Mouse (Mus musculus) kidney, postnatal 0 days (tissue): ENCODE results near the gene Lipe. TPM values are rescaled to one million over a fixed set of nuclear protein-coding genes. Genes with fewer than 3 reads are reported as not detected.

Experiments
- ATAC-seq: fragments of 200-750 bp; cut with Nextera tagmentation; replicated peaks from 2 replicates; pipeline ENCODE4 v1.8.0; 2017; ENCODE audit warnings: low read depth, moderate number of reproducible peaks, moderate TSS enrichment, moderate library complexity; ENCODE audit not compliant: low FRiP score
- DNase-seq: peaks from one replicate; pipeline ENCODE4 v3.0.0-alpha.2; 2016; ENCODE audit warnings: low spot score
- H3K27ac ChIP-seq: fragments of 300-500 bp; sonication (generic); 2 replicates; pipeline ENCODE4 v1.5.1; 2014; ENCODE audit warnings: mild to moderate bottlenecking
- H3K27me3 ChIP-seq: fragments of 300-500 bp; sonication (generic); 2 replicates; pipeline ENCODE4 v1.6.1; 2014; ENCODE audit warnings: low read length, mixed read lengths; ENCODE audit not compliant: insufficient read depth
- H3K36me3 ChIP-seq: fragments of 300-500 bp; sonication (generic); 2 replicates; pipeline ENCODE4 v1.6.1; 2014; ENCODE audit warnings: low read length, mixed read lengths; ENCODE audit not compliant: insufficient read depth
- H3K4me1 ChIP-seq: fragments of 300-500 bp; sonication (generic); replicated peaks from 2 replicates; pipeline ENCODE4 v1.6.1; 2014; ENCODE audit warnings: antibody characterized with exemption, low read length, mixed read lengths; ENCODE audit not compliant: insufficient read depth
- H3K4me2 ChIP-seq: fragments of 300-500 bp; sonication (generic); 2 replicates; pipeline ENCODE4 v1.6.1; 2014; ENCODE audit warnings: mild to moderate bottlenecking, low read length, moderate library complexity, mixed read lengths
- H3K4me3 ChIP-seq: fragments of 300-500 bp; sonication (generic); replicated peaks from 2 replicates; pipeline ENCODE4 v1.5.1; 2014; ENCODE audit warnings: low read depth, low read length
- H3K9ac ChIP-seq: fragments of 300-500 bp; sonication (generic); 2 replicates; pipeline ENCODE4 v1.6.1; 2014; ENCODE audit warnings: low read depth, low read length
- H3K9me3 ChIP-seq: fragments of 300-500 bp; sonication (generic); replicated peaks from 2 replicates; pipeline ENCODE4 v1.6.1; 2016; ENCODE audit warnings: low read length, inconsistent platforms, mixed read lengths
- CTCF ChIP-seq: IDR thresholded peaks from 2 replicates; pipeline ENCODE4 v1.5.1; 2016; ENCODE audit warnings: antibody characterized with exemption, low read depth, mild to moderate bottlenecking, moderate library complexity
- WGBS: fragments of 180-500 bp; shearing (Covaris S2); extraction: QIAGEN DNeasy Blood & Tissue Kit; methylation state at CpG from one replicate; pipeline ENCODE4 v1.1.7; 2014; 5-methylcytosine and 5-hydroxymethylcytosine counted together
- polyA plus RNA-seq: library from polyadenylated mRNA; unstranded; fragments of >200 nt; fragmentation: Nextera tagmentation; extraction: Ambion mirVana; gene quantifications from 2 replicates; pipeline ENCODE4 v1.2.1, GENCODE M21; 2015

Gene Lipe
- polyA plus RNA-seq, 1 experiment from 2014 or later = 6.4 TPM

DNA sequence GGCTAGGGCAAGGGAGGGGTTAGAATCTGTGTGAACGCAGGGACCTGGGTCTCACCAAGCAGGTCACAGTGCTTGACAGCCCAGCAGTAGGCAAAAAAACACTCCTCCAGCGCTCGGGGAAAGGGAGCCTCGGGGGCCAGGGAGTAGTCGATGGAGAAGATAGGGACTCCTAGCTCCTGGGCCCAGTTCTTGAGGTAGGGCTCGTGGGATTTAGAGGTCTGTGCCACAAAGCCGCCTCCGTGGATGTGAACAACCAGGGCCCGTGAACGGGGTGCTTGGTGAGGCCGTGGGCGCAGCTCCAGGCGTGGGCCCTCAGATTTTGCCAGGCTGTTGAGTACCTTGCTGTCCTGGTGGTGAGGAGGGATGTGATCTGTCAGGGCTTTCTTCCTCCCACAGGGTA lies 14.2 kb downstream of the Lipe start:
- peaks cover 34% of the 10 kb centered on the region for H3K36me3 ChIP-seq
- WGBS = 91% methylated on average over 13 of the region's 13 CpGs
- TF ChIP-seq CTCF = no peak

GRCm38 (mm10) chr7:25383891-25384290 lies 14.6 kb downstream of the Lipe start:
- H3K9ac ChIP-seq = no peak overlapping the region
- ATAC-seq (no peak), DNase-seq (no peak)
- TF ChIP-seq CTCF = no peak
- no peak overlapping the region for H3K4me3 ChIP-seq
- peaks cover 34% of the 10 kb centered on the region for H3K36me3 ChIP-seq
- WGBS = 84% methylated on average over 4 of the region's 4 CpGs
- no peaks in the 10 kb centered on the region for H3K9me3 ChIP-seq
- H3K27ac ChIP-seq = no peak overlapping the region
- H3K4me2 ChIP-seq = no peak overlapping the region
- no peaks in the 10 kb centered on the region; the same call in 1 of the 2 replicates for H3K4me1 ChIP-seq
- no peaks in the 10 kb centered on the region for H3K27me3 ChIP-seq

More for the DNA sequence above, 14.2 kb downstream of the Lipe start:
- Histone ChIP-seq H3K27me3 (no peaks in the 10 kb centered on the region), H3K4me3 (no peak overlapping the region), H3K9ac (no peak overlapping the region), H3K4me2 (no peak overlapping the region), H3K9me3 (no peaks in the 10 kb centered on the region), H3K4me1 (no peaks in the 10 kb centered on the region; the same call in 1 of the 2 replicates), H3K27ac (no peak overlapping the region)
- ATAC-seq (no peak), DNase-seq (no peak)

GRCm38 (mm10) chr7:25383385-25383784 lies 15.1 kb downstream of the Lipe start:
- no peak overlapping the region for H3K9ac ChIP-seq
- H3K27me3 ChIP-seq = no peaks in the 10 kb centered on the region
- no peak overlapping the region for H3K4me2 ChIP-seq
- H3K4me3 ChIP-seq = no peak overlapping the region
- DNase-seq (no peak), ATAC-seq (no peak)
- H3K4me1 ChIP-seq = no peaks in the 10 kb centered on the region; the same call in 1 of the 2 replicates
- no peak overlapping the region for H3K27ac ChIP-seq
- no peaks in the 10 kb centered on the region for H3K9me3 ChIP-seq
- H3K36me3 ChIP-seq = peaks cover 34% of the 10 kb centered on the region
- WGBS = 93% methylated on average over 7 of the region's 7 CpGs
- TF ChIP-seq CTCF = no peak

DNA sequence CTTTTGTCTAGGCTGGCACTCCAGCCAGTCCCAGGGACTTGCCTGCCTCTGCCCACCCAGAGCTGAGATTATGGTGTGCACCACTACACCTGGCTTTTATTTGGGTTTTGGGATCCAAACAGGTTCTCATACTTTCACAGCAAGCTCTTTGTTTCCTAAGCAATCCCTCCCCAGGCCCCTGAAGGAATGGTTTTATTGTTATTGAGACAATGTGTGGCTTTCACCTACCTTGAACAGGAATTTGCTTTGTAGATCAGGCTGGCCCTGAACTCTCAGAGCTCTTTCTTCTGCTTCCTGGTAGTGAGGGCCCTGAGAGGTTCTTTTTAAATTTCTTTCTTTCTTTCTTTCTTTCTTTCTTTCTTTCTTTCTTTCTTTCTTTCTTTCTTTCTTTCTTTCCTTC lies 16.0 kb downstream of the Lipe start:
- TF ChIP-seq CTCF = no peak
- Histone ChIP-seq H3K4me2 (no peak overlapping the region), H3K27me3 (no peaks in the 10 kb centered on the region), H3K9me3 (no peaks in the 10 kb centered on the region), H3K36me3 (peaks cover 30% of the 10 kb centered on the region), H3K27ac (no peak overlapping the region), H3K4me3 (no peak overlapping the region), H3K9ac (no peak overlapping the region), H3K4me1 (no peaks in the 10 kb centered on the region; the same call in 1 of the 2 replicates)
- DNase-seq (no peak), ATAC-seq (no peak)

- ATAC-seq (no peak), DNase-seq (no peak)
- H3K4me1 ChIP-seq = no peaks in the 10 kb centered on the region; the same call in 1 of the 2 replicates
- no peak overlapping the region for H3K4me3 ChIP-seq
- H3K9ac ChIP-seq = no peak overlapping the region
- no peaks in the 10 kb centered on the region for H3K27me3 ChIP-seq
- no peak for TF ChIP-seq CTCF
- H3K27ac ChIP-seq = no peak overlapping the region
- H3K36me3 ChIP-seq = peaks cover 23% of the 10 kb centered on the region; the same call in 1 of the 2 replicates
- WGBS = 47% methylated on average over 3 of the region's 3 CpGs
- no peak overlapping the region for H3K4me2 ChIP-seq
- no peaks in the 10 kb centered on the region for H3K9me3 ChIP-seq
Observed at GRCm38 (mm10) chr7:25381284-25381680, 17.2 kb downstream of the Lipe start.

DNA sequence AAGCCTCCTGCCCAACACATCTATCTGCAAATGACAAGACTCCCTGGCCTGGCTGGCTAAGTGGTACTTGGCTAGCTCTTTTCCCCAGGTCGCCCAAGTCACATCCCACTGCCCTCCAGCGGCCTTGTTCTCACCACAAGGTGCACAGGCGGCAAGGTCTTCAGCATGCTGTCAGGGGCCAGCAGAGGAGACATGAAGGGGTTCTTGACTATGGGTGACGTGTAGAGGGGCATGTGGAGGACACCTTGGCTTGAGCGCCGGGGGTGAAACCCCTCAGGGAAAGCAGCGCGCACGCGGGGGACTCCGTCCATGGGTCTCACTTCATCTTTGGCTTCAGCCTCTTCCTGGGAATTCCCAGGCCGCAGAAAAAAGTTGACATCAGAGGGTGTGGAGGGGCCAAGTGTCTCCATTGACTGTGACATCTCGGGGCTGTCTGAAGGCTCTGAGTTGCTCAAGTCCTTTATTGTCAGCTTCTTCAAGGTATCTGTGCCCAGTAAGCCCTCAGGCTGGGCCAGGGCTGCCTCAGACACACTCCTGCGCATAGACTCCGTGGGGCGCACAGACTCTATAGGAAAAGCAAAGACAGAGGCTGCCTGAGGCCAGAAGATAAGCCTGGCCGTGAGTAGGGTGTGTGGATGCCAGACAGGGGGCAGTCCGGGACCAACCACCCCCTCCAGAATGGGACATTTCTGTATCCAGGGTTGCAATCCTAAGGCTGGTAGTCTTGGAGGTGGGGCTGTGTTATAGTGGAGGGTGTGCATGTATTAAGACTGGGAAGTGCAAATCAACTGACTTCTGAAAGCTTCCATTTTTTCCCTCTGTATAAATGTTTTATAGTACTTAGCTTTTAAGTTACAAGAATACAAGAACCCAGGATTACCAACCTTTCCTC lies 17.9 kb downstream of the Lipe start:
- Histone ChIP-seq H3K9ac (peak overlapping the region; percentile 36), H3K9me3 (no peaks in the 10 kb centered on the region), H3K4me3 (no peak overlapping the region), H3K36me3 (peaks cover 19% of the 10 kb centered on the region; the same call in 1 of the 2 replicates), H3K4me1 (no peaks in the 10 kb centered on the region; the same call in 1 of the 2 replicates), H3K27ac (no peak overlapping the region), H3K4me2 (peak overlapping the region; percentile 55), H3K27me3 (no peaks in the 10 kb centered on the region)
- ATAC-seq (no peak), DNase-seq (no peak)
- TF ChIP-seq CTCF = no peak
- 68% methylated on average over 18 of the region's 18 CpGs for WGBS
